Mouse (Mus musculus) adrenal gland, postnatal 4 days (tissue): Measurements from ENCODE around the gene Ptpn4. TPM values are rescaled to one million over a fixed set of nuclear protein-coding genes. Genes with fewer than 3 reads are reported as not detected.

Source experiments
- DNase-seq, 2 experiments: peaks; one replicate each; pipeline ENCODE4 v3.0.0; 2021 to 2022; ENCODE audit warnings: low spot score in 2 of 2, mixed read lengths in 2 of 2
- total RNA-seq, 2 experiments: library from RNA; stranded (reverse); gene quantifications; 2 replicates each; pipeline ENCODE4 v1.2.3; 2021

Ptpn4 gene
- total RNA-seq, 2 experiments from 2014 or later = 30.2 to 31.7 TPM

- no peak for DNase-seq
Observed at GRCm38 (mm10) chr1:119646356-119646755, 191.1 kb downstream of the Ptpn4 start.

DNA sequence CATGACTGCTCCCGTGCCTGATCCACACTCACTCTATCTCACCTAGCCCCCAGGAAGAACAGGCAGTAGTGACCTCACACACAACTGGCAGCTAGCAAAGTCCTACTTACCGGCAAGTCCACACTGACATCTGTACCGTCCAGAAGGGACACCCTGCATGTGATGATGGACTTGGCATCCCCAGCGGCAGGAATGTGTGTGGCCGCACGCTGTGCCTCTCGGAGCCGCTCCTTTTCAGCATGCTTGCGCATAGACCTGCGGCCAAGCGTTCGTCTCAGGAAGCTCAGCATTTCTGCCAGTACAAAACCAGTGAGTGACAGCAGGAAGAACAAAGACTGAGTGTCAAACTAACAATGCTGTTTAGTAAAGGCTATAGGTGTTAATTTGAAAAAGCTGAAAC, 195.0 kb downstream of the Ptpn4 start:
- DNase-seq = no peak

- no peak for DNase-seq
Observed at GRCm38 (mm10) chr1:119641090-119641812, 196.2 kb downstream of the Ptpn4 start.

- DNase-seq = no peak
Observed at GRCm38 (mm10) chr1:119640006-119640405, 197.4 kb downstream of the Ptpn4 start.

DNA sequence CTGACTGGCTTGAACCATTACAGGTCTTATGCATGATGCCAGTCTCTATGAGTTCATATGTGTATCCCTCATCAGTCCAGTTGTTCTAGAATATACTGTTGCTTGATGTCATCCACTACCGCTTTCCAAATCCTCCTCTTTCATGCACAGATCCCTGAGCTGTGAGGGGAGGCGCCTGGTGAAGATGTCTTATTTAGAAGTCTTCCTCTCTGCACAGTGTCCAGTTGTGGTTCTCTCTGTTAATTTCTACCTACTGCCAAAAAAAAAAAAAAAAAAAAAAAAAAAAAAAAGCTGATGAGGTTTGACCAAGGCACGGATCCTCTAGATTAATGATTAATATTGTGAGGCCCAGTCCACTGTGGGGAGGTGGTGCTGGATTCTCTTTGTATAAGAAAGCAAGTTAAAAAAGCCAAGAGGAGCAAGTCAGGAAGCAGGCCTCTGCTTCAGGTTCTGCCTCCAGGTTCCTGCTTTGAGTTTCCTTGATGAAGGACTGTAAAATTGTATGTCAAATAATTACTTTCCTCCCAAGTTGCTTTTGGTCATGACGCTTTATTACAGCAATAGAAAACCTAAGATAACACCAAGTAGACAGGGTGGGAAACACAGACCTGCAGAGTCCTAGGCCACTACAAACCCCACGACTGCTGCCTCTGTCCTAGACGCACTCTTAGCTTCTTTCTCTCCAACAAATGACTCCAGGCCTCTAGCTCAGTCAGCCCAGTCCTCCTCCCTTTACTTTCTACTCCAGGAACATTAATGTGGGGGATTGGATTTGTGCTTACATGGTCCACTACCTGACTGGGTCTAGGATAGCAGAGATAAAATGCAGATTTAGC, 200.0 kb downstream of the Ptpn4 start:
- no peak for DNase-seq

- no peak for DNase-seq
Observed at GRCm38 (mm10) chr1:119634746-119635145, 202.7 kb downstream of the Ptpn4 start.

GRCm38 (mm10) chr1:119630428-119630827, 207.0 kb downstream of the Ptpn4 start:
- no peak for DNase-seq

- DNase-seq = no peak
Observed at GRCm38 (mm10) chr1:119626837-119627236, 210.6 kb downstream of the Ptpn4 start.

GRCm38 (mm10) chr1:119624444-119624843, 213.0 kb downstream of the Ptpn4 start:
- DNase-seq = no peak

DNA sequence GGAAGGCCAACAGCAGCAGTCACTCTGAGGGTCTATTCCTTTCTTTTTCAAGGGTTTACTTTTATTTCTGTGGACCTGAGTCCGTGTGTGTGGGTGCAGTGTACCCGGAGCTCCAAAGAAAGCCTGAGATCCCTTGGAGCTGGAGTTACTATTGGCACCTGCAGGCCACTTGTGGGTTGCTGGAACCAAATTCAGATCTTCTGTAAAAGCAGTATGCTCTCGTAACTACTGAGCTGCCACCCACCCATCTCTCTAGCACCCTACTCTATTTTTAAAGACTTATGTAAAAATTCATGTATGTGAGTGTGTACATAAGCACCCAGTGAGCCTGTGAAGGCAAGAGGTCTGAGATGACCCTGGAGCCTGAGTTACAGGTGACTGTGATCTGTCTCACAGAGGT, 232.0 kb downstream of the Ptpn4 start:
- DNase-seq = no peak

Other genes with a start within 250 kb of the Ptpn4 start
- gene Epb41l5, start 188.6 kb downstream of the Ptpn4 start, total RNA-seq = 10 to 100 TPM; 13.1 to 20.2 TPM
- gene Tmem177, start 75.6 kb upstream of the Ptpn4 start, total RNA-seq = 10 to 100 TPM in 1 of 2 experiments, 1 to 10 TPM in 1; 9.7 to 10.1 TPM
- gene Cfap221, start 159.6 kb upstream of the Ptpn4 start, total RNA-seq = under 1 TPM; 0.56 to 0.62 TPM
- 10 to 100 TPM; 15.5 to 19.7 TPM for gene Sctr, start 169.3 kb upstream of the Ptpn4 start, total RNA-seq
- gene Tmem37, start 236.5 kb upstream of the Ptpn4 start, total RNA-seq = 10 to 100 TPM; 17.5 to 18.5 TPM